Mouse (Mus musculus): Measurements from ENCODE around the gene Smyd4.

- no peak for TF ChIP-seq CTCF (IDR thresholded peaks at IDR 0.05; ENCODE audit: insufficient read depth, low read depth, low read length)
- no peak for TF ChIP-seq POLR2A (IDR thresholded peaks at IDR 0.05; ENCODE audit: insufficient read depth, low read depth, low read length)
Observed at GRCm38 (mm10) chr11:75438194-75438593, 90.0 kb downstream of the Smyd4 start.
